Mouse (Mus musculus): ENCODE data around the gene Fgd6.

DNA sequence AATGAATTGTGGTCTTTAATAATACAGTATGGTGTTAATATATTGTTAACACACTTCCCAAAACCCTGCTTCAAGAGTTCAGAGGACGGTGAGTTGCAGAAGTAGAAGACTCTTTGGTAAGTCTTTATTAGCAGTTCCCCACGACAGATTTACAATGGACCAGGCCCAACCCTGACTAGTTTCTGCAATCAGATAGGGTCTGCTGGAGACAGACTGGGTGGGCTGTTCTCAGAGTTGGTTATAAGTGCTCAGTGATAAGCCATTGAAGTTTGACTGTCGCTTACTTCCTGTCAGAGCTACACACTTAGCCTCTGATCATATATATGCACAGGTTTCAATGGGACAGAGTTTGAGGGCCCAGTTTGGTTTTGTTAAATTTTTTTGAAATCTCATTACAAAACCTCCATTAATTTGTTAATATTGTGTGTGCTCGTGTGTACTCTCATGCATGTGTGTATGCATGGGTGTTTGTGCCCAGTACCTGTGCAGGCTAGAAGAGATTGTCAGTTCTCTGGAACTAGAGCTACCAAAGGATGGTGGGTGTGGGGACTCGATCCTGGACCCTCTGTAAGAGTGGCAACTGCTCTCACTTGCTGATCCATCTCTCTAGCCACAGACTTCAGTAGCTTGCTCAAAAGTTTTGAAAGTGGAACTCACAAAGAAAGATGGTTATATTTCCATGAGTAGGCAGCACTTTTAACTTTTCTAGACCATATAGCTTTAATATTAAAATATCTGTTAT, 128.5 kb downstream of the Fgd6 start:
- no peak for TF ChIP-seq POLR2A (IDR thresholded peaks at IDR 0.05; ENCODE audit: borderline replicate concordance, extremely low read depth, insufficient read depth, insufficient read length, poor library complexity, severe bottlenecking)
- no peak for TF ChIP-seq CTCF (IDR thresholded peaks at IDR 0.05; ENCODE audit: borderline replicate concordance, extremely low read depth, insufficient read depth, insufficient read length)
